Mouse (Mus musculus) cerebellum, postnatal 4 days (tissue): Measurements from ENCODE around the gene Fgfr2.

Experiments
- DNase-seq, 2 experiments: peaks; one replicate each; pipeline ENCODE4 v3.0.0; 2022; ENCODE audit warnings: low spot score in 2 of 2, mixed read lengths in 1 of 2

The Fgfr2 gene

GRCm38 (mm10) chr7:133008663-133009062, 114.5 kb downstream of the Fgfr2 start:
- DNase-seq, result no peak

DNA sequence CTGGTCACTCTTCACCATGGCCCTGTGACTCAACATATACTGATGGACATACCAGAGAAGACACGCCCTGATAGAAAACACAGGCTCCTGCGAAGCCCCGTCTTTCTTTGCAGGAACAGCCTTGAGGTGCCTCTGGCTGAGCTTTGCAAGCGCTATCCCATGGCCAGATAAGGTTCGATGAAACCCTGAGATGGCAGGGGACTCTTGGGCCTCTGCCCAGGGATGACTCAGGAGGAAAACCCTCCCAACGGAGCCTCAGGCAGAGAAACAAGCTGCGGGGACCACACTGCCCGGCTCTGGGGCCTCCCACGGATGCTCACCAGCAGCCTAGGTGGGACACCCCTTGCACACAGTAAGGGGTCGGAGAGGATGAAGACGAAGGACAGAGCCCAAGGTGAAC, 115.8 kb downstream of the Fgfr2 start:
- DNase-seq, result no peak

GRCm38 (mm10) chr7:133005772-133006171, 117.4 kb downstream of the Fgfr2 start:
- peak in 1 of 2 experiments; percentile 17 for DNase-seq

DNA sequence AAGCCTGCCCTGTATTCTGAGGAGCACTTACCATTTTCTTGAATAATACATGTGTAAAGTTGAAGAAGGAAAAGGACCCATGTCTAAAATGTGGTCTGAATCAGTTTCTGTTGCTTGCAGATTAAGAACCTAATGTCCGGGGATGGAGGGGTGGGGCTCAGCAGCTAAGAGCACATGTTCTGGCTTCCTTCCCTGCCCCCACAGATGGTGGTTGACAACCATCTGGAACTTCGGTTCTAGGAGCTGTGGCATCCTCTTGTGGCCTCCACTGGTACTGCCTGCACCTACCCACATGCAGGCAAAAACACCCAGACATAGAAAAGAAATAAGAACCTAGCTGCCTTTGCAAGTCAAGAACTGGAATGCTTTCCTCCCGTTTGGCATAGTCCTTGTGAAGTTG, 119.7 kb downstream of the Fgfr2 start:
- DNase-seq, result peak; percentile 48 to 88

DNA sequence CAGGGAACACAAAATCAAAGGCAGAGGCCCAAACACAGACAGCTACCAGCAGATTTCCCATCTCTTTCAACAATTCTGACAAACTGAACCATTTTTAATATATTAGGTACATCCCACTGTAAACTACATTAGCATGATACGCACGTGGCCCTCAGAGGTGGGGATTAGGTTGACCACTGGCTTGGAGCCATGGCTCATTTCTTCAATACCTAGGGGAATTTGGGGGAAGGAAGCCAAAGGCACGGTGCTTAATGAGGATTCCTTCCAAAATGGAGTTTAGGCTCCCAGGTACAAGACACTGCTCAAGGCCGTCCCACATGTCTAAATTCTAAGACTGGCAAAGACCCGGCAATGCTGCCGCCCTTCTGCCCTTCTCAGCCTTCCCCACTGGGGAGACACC, 120.9 kb downstream of the Fgfr2 start:
- DNase-seq, result peak in 1 of 2 experiments; percentile 5

DNA sequence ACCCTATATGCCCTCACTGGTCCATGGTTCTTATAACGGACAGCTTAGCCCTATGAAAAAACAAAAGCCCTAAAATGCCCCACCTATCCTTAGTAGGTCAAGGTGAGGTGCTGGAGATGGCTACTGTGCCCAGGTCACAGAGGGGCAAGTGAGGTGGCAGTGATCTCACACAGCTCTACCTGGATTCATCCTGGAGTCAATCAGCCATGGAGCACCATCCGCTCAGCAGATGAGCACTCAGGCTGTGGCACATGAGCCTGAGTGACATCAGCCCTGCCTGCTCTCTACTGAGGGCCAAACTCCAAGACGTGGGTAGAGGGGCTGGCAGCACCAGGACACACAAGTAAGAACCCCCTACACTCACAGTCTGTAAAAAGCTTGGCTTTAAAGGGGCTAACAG, 121.8 kb downstream of the Fgfr2 start:
- peak in 1 of 2 experiments; percentile 15 for DNase-seq

DNA sequence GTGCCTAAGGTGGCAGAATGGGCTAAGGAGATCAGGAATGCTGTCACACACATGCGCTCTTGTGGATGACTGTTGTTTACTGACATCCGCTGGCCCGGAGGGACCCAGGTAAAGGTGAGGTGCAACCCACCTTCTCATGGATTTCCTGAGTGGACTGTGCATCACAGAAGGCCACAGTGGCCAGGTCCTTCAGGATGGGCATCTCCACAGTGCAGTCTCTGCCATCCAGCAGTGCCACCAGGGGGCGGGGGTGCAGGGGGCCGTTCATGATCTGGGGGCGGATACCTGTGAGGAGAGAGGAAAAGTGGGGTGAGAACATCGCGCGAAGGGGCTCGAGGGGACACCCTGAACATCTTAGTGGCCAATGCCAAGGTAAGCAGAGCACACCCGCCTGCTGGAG, 124.1 kb downstream of the Fgfr2 start:
- no peak for DNase-seq

- peak in 1 of 2 experiments; percentile 13 for DNase-seq
These were observed 124.5 kb downstream of the Fgfr2 start for GRCm38 (mm10) chr7:132998639-132999038.

DNA sequence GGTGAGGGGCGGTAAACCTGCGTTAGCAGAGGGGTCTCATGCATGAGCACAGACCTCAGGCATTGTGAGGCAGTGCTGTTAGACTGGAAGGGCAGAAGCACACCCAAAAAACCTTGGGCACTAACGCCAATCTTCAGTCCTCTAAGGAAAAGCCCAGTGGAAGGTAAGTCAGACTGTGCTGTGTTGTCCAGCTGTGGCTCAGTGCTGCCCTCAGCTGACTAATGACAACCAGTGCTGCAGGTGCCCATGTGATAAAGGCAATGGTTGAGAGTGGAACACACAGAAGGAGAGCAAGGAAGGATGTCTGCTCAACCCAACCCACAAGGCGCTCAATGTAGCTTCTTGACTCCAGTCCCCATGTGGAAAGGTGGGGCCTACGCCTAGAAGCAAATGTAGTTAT, 126.8 kb downstream of the Fgfr2 start:
- DNase-seq, result no peak

DNA sequence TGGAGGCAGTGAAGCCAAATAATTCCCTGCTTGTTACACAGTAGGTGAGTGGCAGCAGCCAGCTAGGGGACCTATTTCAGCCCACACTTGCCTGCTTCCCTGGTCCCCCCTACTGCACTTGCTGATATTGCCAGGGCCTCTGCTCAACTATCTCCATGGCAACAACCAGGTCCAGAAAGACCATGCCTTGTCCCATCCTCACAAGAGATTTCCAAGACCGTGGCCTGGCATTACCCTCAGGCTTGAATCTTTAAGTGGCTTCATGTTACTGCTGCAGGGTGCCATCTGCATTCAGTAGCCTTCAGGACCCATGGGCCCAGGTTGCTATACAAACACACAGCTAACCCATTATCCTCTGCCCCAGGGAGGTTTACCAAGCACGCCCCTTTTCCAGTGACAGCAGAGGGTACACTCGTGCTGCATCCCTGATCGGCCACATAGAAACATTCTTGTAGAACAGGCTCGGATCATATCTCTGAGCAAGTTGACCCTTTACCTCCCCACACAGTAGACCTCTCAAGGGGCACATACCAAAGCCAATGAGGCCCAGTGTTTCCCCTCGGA, 128.4 kb downstream of the Fgfr2 start:
- DNase-seq, result no peak

DNA sequence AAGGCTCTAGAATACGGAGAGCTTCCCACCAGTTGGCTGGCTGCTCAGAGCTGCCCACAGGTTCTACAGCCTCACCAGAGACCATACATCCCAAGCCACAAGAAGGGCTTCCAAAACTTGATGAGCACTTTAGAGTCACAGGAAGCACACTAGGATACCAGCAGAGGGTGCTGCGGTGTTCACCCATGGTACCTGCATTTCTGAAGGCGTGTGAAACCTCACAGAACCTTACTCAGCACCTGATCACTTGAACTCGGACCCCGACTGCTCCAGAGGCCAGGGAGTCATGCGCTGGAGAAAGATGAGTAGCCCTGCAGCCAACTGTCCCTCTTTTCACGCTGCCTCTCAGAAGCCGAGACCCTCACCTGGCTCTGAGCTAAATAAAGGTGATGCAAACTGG, 129.0 kb downstream of the Fgfr2 start:
- DNase-seq, result peak in 1 of 2 experiments; percentile 5

DNA sequence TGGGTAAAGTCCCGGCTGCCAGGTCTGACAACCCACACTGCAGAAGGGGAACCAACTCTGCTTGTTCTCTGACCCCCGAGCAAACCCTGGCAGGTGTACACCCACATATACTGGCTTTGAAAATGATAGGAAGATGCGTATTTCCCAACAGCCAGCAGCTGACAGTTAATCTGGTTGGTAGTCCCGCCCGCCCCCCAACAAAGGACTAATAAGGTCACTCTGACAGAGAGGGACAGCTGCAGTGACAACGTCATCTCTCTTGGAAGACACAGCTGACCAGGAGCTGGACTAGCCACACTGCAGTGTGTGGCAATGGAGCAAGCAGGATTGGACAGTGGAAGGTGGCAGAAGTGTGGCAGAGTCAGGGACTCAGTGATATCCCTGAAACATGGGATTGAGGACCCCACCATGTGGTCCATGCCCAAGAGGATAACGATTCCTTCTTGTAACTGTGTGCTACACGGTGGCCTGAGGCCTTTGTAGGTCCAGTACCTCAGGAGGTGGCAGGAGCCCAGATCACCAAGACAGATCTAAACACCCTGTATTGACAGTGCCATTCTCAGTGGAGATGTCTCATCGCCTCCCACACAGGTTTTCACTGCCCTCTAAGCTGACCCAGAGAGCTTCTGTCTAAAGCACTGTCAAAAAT, 130.1 kb downstream of the Fgfr2 start:
- DNase-seq, result no peak

- no peak for DNase-seq
These were observed 131.8 kb downstream of the Fgfr2 start for GRCm38 (mm10) chr7:132991240-132991900.

DNA sequence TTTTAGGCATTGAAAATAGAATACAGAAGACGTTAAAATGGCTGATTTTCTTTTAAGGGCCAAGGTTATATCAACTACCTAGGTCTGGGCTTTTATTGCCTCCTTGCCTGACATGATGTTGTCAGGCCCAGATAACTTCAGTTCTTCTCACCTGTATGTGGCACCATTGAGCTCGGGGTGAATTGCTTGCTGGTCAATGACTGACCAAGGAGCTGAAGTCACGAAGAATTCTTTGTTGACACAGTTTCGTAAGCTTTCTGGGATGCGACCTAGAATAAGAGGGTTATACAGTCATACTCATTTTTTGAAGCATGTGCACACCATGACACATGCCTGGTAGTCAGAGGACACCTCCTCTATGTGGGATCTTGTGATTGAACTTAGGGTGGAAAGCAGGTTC, 133.3 kb downstream of the Fgfr2 start:
- DNase-seq, result no peak

DNA sequence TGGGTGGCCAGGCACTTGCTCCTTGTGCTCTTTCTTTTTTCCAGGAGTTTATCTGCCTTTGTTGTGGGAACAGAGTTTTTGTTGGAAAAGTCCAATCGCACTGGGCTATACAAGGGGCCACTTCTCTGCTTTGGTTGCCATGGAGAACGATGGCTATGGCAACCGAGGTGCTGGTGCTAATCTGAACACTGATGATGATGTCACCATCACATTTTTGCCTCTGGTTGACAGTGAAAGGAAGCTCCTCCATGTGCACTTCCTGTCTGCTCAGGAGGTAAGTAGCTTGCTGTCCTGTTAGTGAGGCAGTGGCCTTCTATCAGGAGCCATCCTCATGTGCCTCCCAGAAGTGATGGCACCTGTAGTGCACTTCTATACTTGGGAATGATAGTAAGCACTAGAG, 140.5 kb downstream of the Fgfr2 start:
- no peak for DNase-seq

DNA sequence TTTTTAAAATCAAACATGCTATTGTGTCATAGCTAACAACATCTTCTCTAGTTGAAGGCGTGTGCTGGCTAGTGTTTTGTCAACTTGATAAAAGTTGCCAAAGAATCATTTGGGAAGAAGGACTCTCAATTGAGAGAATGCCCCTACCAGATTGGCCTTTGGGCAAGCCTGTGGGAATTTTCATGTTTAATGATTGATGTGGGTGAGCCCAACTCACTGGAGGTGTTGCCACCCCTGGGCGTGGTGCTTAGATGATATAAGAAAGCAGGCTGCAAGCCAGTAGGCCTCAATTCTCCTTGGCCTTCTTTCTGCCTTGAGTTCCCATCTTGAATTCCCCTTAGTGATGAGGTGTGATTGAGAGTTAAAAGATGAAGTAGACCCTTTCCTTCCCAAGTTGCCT, 145.2 kb downstream of the Fgfr2 start:
- no peak for DNase-seq

DNA sequence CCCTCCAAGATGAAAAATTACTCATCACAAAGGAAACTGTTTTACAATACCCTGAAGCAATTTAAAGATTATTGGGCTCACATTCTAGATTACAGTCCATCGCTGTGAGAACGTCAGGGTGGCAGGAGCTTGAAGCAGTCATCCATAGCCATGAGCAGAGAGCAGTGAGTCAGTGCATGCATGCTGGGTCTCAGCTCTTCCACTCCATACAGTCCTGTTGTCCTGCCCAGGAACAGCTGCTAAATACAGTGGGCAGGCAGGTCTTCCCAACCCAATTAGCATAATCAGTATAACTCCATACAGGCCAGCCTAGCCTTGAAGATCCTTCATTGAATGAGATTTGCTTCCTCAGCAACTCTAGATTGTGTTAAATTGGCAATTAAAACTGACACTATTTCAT, 147.1 kb downstream of the Fgfr2 start:
- no peak for DNase-seq

- no peak for DNase-seq
These were observed 151.1 kb downstream of the Fgfr2 start for GRCm38 (mm10) chr7:132972079-132972478.

GRCm38 (mm10) chr7:132965707-132966106, 157.4 kb downstream of the Fgfr2 start:
- DNase-seq, result no peak

- DNase-seq, result no peak
These were observed 158.8 kb downstream of the Fgfr2 start for GRCm38 (mm10) chr7:132964395-132964794.

DNA sequence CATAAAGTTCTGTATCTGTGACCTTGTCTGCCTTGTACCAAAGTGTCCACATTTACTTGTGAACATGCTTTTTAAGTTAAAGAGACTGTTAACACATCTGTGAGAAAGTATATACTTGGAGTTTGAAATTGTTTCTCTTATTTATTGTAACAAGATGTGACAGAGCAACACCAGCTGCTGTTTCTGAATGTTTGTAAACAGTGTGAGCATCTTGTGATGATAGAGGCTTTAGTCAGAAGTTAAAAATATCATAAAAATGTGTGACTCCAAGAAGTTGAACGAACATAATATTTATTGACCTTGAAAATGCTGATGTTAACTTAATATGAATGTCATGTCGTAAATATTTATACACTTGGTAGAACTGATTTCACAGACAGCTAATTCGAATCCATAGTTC, 172.5 kb downstream of the Fgfr2 start:
- no peak for DNase-seq

DNA sequence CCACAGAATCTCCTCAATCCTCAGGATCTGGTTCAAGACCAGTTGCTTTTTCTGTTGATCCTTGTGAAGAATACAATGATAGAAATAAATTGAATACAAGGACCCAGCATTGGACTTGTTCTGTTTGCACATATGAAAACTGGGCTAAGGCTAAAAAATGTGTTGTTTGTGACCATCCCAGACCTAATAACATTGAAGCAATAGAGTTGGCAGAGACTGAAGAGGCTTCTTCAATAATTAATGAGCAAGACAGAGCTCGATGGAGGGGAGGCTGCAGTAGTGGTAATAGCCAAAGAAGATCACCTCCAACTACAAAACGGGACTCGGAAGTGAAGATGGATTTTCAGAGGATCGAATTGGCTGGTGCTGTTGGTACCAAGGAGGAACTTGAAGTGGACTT, 173.2 kb downstream of the Fgfr2 start:
- DNase-seq, result no peak

DNA sequence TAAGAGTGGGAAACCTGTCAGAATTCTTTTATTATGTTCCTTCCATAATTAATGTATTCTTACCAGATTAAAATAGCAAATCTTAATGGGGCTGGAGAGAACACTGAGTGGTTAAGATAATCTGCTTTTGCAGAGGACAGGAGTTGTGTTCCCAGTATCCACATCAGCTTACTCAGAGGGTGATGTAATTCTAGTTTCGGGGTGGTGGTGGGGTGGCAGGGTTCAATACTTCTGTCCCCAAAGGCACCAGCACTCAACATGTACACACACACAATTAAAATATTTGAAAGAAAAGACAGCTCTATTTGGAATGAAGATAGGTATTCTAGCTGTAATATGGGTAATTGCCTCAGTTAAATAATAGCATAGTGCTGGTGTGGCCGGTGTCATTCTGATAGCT, 182.6 kb downstream of the Fgfr2 start:
- no peak for DNase-seq
